Mouse (Mus musculus) spleen, postnatal 36 days (tissue): ENCODE results near the gene Hdac11.
"Not testable (repeated sequence)": the region's sequence is repeated elsewhere in the genome, so short reads cannot be mapped to it uniquely, and the experiment has no call there.

Experiments
- DNase-seq, 2 experiments: peaks; one replicate each; pipeline ENCODE4 v3.0.0; 2022; ENCODE audit warnings: low spot score in 2 of 2, mixed read lengths in 1 of 2

Hdac11 gene

GRCm38 (mm10) chr6:91156554-91157236 is at the start of gene Hdac11:
Gene Hdac11 (plus strand): TSS chr6:91156665.
- DNase-seq, result peak; percentile 86 to 87

DNA sequence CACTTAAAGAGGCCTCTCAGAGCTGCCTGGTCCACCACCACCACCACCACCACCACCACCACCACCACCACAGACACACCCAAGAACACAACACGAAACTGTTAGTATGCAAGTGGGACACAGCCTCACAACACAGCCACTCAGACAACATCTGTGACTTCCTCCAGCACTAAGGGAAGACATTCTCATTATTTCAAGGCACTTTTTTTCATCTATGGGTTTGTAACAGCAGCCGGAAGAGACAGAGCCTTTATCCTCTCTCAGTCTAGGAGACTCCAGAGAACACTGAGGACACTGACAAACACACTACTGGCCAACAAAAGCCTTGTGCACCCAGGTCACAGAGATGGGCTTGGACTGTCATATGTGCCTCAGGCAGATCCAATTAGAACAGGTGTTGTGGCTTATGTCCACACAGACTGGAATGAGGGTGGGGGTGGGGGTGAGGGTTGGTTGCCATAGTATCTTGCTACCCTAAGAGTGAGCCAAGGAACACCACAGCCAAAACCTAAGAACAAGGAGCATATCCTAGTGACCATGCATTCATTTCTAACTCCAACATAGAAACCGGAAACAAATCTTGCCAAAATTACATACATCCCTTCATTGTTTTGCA is 48.1 kb upstream of the Hdac11 start:
- no peak for DNase-seq

DNA sequence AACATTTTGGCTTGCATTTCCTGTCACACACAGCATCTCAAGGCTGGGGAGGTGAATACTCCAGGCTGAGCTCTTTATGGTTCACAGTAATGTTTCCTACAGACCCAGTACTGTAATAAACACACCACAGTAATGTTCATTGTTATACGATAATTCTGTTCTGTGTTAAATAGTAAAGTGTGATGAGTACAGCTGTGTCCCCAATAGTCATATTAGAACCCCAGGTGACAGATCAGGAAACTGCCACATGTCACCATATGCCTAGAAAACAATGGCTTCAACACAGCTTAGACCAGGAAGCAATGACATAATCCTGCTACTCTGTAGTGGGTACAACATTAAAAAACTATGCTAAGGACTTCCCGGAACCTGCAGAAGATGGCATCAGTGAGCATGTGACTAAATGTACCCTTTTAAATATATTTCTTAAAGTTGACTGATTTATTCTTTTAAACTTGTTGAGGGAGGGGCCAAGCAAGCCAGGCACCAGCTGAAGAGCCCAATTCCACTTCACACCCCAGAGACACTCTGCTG is 47.5 kb upstream of the Hdac11 start:
- no peak for DNase-seq

DNA sequence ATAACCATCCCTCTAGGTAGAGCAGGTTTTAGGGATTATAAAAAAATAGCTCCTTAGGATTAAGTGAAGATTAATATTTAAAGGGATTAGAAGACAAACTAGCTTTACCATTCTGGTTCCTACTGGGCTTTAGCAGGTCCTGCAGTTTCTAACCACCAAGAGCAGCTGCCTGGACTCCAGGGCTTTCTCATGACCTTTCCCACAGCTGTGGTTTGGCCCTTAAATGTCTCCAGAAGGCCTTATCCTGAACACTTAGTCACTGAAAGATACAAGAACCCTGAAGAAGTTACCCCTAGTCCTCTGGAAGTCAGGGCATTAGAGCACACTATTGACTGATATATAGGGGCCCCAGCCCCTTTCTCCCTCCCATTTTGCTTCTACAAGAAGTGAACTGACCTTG is 47.0 kb upstream of the Hdac11 start:
- DNase-seq, result no peak

DNA sequence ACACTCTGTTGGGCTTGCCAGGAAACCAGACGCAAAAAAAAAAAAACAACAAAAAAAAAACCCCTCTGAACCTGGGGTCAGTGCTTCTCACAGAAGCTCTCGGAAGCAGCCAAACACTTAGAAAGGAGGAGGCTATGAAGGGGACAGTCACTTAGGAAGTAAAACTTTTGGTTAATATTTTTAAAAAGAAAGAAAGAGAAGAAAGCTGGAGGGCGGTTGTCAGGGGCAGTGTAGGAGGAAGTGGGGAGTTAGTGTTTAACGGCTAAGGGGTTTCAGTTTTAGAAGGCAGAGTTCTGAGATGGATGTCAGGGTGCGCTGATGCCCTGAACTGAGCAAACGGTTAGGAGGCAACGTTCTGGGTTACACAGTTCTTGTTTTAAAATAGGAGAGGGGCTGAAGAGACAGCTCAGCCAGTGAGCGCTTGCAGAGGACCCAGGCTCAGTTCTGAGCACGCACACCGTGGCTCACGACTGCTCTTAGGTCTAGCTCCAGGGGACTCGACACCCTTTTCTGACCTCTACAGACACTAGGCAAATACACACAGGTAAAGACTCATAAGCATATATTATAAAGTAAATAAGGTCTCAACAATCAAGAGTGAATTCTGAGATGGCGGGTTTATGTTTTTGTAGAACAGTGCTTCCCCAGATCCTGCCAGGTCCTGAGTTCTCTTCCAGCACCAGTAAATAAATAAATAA is 46.0 kb upstream of the Hdac11 start:
- peak; percentile 56 to 69 for DNase-seq

GRCm38 (mm10) chr6:91111141-91111953 is 45.1 kb upstream of the Hdac11 start:
- peak; percentile 61 to 66 for DNase-seq

DNA sequence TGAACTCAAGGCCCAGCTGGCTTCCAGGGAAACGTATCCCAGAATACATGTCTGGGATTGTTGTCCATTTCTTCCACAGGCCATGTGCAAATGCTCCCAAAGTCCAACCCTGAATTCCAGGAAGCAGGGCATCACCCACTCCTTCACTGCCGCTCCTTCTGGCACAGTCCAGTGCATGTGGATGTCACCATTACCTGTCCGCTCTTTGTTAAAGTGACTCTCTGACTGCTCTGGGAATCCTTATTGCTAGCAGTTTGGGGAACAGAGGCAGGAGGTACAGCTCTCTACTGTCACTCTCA is 44.6 kb upstream of the Hdac11 start:
- no peak for DNase-seq

DNA sequence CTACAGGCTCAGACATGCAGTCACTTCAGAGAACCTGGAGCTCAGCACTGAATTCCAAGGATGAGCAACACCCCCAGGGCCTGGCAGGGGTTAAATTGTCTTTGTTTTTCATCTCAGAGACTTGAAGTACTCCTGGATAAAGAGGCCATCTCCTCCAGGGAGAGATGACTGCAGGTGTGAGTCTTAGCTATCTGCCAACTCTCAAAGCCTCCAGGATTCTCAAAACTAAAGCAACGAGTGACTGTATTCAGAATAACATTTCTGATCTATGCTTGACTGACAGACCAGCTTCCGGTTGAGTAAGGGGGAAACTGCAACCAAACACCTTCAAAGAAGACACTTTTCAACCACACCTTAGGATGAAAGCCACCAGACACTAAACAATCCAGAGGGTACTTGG is 41.7 kb upstream of the Hdac11 start:
- DNase-seq, result peak; percentile 45 to 54

DNA sequence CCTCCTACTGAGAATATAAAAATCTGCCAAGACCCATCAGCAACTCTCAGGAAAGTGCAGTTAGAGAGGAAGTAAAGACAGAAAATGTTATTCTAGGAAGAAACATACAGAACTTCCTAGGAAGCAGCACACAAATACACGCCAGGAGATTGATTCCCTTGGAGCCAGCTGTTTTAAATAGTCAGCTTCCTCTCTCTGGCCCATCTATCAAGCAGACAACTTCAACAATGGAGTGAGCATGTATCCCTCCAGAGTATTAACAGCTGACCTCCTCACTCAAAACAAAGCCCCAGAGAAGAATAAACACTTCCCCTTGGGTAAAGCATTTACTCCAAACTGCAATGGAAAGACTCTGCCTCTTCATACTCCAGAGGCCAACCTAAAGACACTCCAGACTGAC is 41.3 kb upstream of the Hdac11 start:
- DNase-seq, result no peak

DNA sequence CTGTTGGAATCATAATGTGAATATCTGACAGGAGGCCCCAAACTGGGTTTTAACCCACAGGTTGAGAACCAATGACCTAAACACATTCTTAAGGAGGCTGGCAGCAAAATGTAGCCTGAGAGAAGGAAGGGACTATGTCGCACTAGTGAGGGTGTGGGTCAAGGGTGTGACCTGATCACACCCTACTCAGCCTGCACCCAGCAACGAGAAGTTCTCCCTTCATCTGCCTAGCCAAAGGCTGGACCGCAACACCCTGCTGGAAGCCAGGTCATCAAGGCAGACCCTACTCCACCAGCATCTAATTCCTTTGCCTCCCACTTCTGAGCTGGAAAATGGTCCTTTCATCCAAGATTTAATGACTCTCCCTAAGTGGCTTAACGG is 40.6 kb upstream of the Hdac11 start:
- DNase-seq, result peak; percentile 61 to 74

GRCm38 (mm10) chr6:91116244-91117145 is 40.0 kb upstream of the Hdac11 start, which contains the start of gene Nup210:
Gene Nup210 (minus strand): TSS chr6:91116829.
- peak; percentile 91 to 92 for DNase-seq

- DNase-seq, result no peak
Observed at GRCm38 (mm10) chr6:91117149-91117548, 39.3 kb upstream of the Hdac11 start.

- DNase-seq, result no peak
Observed at GRCm38 (mm10) chr6:91118526-91118925, 37.9 kb upstream of the Hdac11 start.

- no peak for DNase-seq
Observed at GRCm38 (mm10) chr6:91120206-91120605, 36.3 kb upstream of the Hdac11 start.

GRCm38 (mm10) chr6:91121089-91121488 is 35.4 kb upstream of the Hdac11 start:
- not testable (repeated sequence) for DNase-seq

DNA sequence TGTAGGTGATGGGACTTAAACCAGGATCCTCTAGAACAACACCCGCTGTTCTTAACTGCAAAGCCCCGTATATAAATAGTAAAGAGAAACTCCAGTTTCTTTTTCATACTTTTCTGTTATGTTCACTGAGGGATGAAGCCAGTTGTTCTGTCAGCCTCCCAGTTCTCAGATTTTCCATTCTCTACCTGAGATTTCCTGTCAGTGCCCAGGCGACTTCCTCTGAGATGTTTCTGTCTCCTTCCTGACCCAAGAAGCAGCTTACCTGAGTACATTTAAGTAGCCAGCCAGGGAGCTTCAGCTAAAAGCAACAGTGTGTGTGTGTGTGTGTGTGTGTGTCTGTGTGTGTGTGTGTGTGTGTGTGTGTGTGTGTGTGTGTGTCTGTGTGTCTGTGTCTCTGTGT is 33.0 kb upstream of the Hdac11 start:
- DNase-seq, result no peak

DNA sequence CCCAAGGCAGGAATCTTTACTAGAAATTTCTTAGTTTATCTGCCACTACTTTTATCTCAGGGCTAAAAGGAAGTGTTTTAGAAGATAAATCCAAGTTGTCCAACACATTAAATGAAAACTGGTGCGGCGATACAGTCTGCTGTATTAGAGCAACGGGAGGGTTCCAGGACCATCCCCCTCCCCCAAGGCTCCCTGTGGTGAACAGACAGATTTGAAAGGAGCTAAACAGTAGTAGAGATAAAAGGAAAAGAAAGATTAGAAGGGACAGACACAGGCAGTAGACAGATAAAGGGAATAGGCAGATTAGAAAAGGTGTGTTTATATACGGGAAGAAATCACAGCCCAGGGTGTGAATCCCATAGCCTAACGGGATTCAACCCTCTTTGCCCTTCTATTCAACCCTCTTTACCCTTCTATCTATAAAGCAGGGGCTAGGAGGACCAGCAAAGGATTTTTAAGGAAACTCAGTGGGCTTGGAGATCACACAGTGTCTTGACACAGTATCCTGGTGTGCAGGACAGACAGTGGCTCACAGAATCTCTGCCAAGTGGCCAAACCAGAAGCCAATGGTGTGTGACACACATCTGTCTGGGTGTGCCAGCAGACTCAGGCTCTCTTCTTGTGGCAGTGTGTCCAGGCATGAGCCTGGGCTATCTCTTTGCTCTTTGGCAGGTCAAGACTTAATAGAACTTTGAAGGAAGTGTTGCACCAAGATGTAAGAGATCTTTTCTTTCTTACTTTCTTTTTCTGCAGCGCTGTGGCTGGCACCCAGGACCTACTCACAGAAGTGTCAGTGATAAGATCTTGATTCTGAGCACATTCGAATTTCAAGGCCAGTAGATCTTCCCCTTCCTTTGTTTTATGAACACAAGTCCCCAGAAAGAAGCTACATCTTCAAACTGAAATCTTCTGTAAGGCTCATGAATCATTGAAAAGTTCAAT is 31.9 kb upstream of the Hdac11 start:
- no peak for DNase-seq

DNA sequence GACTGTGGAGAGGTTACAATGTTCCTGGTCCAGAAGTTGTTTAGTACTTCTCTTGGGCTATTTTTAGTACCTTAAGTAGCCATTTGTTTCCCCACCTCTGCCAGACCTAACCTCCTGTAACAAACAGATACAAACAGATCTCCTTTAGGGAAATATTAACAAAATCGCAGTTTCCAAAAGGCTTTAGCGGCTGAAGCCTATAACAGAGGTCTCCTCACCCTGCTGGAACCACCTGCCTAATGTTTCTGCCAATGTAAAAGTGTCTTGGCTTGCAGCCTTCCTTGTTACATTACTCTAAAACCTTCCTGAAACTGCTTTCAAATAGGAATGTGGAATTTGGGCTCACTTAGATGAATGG is 31.3 kb upstream of the Hdac11 start:
- no peak for DNase-seq

DNA sequence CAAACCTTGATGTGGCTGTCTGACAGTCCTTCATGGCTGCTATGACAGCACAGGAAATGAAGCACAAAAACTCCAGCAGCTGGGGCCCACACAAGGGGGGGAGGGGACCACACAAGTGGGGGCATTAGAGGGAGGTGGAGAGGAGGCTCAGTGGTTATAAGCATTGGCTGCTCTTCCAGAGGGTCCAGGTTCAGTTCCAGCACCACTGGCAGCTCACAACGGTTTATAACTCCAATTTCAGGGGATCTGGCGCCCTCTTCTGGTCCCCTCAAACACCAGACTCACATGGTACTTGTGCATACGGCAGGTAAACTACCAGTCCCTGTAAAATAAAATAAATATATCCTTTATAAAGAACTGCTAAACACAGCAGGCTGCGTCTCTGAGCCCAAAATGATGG is 27.5 kb upstream of the Hdac11 start:
- DNase-seq, result no peak

DNA sequence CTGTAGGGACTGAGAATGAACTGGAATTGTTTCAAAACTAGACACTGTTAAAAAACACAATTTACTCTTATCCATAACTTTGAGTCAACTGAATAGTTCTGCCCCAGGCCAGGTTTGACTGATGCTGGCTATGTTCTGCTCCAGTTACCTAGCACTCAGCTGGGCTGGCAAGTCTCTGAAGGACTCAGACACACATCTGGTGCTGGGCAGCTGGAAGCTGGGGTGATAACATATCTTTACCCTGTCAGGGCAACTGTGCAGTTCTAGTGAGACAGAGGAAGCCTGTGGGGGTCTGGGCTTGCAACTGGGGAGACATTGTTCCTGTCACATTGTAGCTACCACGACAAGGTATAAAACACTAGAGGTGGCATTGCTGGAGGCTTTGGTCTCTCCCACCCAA is 25.6 kb upstream of the Hdac11 start:
- no peak for DNase-seq
